Mouse (Mus musculus): ENCODE results near the gene Olfr1098.

Olfr1098 gene

GRCm38 (mm10) chr2:86924445-86924844, at the start of gene Olfr1098:
Gene Olfr1098 (minus strand): TSS chr2:86924545.
- DNase-seq (ENCODE audit: low spot score in 2 of 2): no peak

GRCm38 (mm10) chr2:86960593-86960992, 36.2 kb upstream of the Olfr1098 start, which contains the start of gene Olfr1099:
Gene Olfr1099 (minus strand): TSS chr2:86960693.
- no peak for DNase-seq (ENCODE audit: low spot score in 2 of 2)

- DNase-seq (ENCODE audit: low spot score in 2 of 2): no peak
These were observed 2.2 kb upstream of the Olfr1098 start for GRCm38 (mm10) chr2:86926557-86926956.

GRCm38 (mm10) chr2:86905647-86906046, 18.7 kb downstream of the Olfr1098 start:
- no peak for DNase-seq (ENCODE audit: low spot score in 2 of 2)

- no peak for DNase-seq (ENCODE audit: low spot score in 2 of 2)
These were observed 32.2 kb downstream of the Olfr1098 start, which contains the start of gene Olfr1097 for GRCm38 (mm10) chr2:86892116-86892515. Gene Olfr1097 (minus strand): TSS chr2:86892216.

GRCm38 (mm10) chr2:86874702-86875101, 49.6 kb downstream of the Olfr1098 start, which contains the start of gene Gm13723:
Gene Gm13723 (minus strand): TSS chr2:86874802.
- DNase-seq (ENCODE audit: low spot score in 2 of 2): no peak

Measured in cerebellum, postnatal 4 days (tissue).